Mouse (Mus musculus): ENCODE measurements around the gene Ubr3.
A peak's percentile ranks its signal among the peaks of the same experiment; 100 is the strongest.

The Ubr3 gene

DNA sequence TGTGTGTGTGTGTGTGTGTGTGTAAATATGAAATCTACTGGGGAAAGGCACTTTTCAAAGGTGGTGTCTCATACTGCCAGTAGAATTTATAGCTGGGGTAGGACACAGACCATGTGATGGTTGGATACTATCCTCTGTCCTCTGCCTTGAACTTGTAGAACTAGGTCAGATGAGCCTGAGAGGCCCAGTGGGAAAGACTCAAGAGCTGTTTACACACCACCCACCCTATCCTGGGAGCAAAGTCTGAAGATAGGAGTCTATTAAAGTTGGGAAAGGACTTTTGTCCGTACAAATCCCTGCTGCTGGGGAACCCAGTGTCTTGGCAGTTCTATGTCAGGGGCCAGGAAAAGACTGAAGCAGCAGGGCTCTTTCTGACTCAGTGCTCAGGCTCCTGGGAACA is 138.3 kb downstream of the Ubr3 start:
- no peak for DNase-seq

DNA sequence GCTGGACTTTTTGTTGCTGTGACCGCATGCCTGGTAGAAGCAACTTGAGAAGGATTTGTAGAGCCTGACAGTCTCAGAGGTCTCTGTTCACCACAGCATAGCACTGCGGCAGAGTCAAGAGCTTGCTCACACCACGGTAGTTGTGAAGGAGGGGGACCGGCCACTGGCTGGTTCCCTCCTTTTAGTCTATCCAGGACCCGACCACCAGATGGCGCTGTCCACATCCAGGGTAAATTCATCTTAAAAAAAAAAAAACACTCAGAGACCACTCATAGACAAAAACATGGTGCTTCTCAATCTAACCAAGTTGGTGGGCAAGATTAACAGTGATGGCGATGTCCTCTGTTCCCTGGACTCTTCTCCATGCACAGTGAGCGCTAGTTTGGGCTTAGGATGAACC is 140.2 kb downstream of the Ubr3 start:
- peak; percentile 43 for DNase-seq

DNA sequence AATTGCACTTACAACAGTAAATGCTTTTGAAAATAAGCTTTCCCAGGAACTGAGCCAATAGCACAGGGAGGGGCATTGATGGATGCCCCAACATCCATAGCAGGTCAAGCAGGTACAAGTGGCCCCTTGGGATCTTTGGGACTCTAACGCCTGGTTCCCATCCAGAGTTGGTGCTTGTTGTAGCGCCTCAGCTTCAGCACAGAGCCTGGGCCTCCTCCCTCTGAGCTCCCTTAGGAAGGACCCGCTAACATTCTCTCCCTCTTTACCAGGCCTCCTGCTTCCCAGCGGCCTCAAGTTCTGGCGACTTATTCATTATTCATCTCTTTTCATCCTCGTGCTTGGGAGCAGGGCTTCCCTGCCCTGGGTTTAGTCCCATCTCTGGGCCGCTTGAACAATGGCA is 141.7 kb downstream of the Ubr3 start, which contains the start of gene Myo3b:
Gene Myo3b, plus strand, starts transcription at position 375 of the 400 bp plus-strand sequence.
- no peak for DNase-seq

DNA sequence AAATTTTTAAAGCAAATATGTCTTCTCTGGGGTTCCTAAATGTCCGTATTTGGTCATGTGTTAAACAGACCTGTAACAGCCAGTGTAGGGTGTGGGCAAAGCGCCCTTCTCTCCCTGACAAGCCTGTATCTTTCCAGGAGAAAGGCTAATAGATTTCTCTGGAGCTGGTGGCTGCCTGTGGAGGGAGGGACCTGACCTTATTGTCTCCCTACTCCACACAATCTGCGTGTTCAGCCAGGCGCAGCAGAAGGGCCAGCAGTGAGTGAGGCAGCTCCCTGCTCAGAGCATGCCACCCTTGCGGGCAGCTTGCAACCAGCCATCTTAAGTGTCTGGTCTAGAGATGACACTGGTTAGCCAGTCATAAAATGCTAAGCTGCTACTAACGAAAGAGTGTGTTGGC is 147.4 kb downstream of the Ubr3 start:
- DNase-seq: no peak

DNA sequence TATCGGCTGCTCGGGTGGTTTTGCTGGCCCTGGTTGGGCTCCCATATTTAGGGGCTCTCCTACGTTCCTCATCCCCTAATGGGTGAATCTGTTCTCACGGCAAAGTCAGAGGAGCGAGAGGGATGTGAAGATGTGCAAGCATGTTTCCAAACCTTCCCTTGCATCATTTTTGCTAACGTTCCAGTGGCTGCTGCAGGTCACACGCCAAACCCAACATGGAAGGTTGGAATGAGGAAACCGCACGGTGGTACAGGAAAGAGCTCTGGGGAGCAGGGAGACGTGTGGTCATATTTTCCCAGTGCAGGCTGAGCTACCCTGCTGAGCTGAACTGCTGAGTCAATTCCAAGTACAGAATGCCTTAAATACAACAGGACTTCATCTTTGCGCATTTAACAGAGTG is 150.8 kb downstream of the Ubr3 start:
- DNase-seq: no peak

DNA sequence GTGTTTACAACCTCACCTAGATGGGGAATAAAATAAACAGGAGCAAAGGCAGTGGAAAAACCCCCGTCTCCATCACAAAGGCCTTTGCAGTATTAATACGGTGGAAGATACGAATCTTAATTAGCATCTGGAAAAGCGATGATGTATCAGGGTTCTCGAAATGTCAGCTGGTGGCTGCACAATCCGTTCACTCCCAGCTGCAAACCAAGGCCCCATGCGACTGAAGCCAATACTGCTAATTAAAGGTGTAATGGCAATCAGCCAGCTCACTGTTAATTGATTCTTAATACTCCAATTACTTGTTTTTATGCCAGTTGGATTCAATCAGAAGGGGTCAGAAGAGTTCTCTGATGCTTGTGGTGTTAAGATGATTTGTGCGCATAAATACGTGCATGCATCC is 156.8 kb downstream of the Ubr3 start:
- DNase-seq: no peak

DNA sequence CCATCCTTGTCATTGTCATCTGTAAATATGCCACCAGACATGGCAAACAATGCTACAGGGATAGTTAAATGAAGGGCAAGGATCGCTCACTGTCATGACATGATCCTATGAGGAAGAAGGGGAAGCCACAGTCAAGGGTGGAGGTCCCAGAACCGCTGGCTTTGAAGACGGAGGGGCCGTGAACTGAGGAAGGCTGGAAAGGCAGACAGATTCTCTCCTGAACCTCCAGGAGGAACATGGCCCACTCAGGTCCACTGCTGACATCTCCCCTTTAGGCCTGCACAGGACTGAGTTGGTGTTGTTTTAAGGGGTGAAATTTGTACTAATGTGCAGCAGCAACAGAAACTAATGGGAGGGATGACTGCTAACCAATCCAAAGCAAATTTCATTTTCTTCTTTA is 161.2 kb downstream of the Ubr3 start:
- DNase-seq: no peak

DNA sequence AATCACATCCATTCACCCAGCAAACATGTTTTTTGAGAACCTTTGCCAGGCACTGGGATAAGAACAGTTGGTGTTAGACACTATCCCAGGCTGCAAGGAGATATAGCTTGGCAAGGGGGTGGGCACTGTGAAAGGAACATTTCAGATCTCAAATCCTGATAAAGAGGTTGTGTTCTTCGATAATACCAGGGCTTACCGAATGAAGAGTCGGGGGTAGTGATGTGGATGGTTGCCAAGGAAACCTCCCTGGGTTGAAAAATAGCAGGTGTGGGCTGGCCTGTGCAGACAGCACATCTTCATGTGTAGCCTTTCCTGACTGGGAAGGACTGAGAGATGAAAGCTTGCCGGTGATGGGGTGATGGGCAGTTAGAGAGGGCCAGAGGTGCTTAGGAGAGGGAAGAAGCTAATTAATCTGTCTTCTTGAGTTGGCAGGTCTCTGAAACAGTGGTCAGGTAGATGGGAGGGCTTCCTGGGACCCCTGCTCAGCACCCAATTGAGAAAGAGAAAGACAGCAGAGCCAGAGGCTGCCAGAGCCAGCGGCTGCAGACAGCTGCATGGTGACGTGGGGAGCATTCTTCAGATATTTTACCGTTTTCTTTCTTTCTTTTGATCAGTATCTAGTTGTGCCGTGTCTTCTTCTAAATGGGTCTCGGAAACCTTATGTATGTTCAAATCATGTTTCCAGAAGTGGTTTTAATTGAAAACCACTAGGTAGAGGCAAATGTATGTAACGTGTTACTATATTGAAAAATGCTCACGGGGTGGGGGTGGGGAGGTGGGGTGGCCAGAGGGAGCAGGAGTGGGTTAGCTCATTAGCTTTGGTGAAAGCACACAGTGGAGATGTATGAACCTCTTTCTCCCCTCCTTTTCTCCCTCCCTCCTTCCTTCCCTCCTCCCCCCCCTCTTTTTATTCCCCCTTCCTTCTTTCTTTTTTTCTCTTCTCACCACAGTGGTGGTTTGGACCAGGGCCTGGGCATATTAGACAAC is 163.6 kb downstream of the Ubr3 start:
- DNase-seq: no peak

DNA sequence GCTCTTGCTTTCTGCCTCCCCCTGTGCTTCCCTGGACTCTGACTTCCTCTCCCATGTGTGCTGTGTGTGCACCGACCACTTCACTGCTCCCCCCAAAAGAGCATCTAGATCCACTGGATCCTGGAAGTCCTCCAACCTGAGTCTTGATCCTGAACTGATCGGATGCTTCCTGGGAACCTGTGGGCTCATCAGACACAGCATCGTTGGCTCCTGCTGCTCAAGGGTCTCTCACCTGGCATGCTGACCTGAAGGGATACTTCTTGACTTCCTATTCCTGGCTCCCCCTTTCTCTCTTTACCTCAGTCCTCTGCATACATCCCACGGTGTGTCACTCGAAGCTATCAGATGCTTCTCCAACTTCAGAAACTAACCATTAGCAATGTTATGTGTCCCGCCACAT is 168.1 kb downstream of the Ubr3 start:
- no peak for DNase-seq

DNA sequence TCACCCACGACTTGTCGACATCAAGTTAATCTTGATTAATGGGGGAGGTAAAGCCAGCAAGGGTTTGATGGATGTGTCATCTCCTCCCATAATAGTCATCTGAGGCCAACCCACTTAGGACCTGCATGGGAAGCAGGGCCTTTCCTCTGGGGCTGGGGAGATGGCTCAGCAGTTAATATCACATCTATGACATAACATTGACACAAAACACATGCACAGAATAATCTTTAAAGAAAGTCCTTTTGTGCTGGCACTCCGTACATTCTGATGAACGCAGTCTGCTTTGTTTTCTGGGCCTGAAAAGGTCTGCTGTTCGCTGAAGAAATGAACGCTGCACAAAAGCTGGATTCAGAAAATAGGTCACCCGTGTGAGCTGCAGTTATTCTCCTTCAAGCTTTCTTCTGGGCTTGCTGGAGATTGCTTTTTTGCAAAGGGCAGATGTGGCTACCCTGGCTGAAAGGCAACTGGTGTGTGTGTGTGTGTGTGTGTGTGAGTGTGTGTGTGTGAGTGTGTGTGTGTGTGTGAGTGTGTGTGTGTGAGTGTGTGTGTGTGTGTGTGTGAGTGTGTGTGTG is 168.8 kb downstream of the Ubr3 start:
- no peak for DNase-seq

DNA sequence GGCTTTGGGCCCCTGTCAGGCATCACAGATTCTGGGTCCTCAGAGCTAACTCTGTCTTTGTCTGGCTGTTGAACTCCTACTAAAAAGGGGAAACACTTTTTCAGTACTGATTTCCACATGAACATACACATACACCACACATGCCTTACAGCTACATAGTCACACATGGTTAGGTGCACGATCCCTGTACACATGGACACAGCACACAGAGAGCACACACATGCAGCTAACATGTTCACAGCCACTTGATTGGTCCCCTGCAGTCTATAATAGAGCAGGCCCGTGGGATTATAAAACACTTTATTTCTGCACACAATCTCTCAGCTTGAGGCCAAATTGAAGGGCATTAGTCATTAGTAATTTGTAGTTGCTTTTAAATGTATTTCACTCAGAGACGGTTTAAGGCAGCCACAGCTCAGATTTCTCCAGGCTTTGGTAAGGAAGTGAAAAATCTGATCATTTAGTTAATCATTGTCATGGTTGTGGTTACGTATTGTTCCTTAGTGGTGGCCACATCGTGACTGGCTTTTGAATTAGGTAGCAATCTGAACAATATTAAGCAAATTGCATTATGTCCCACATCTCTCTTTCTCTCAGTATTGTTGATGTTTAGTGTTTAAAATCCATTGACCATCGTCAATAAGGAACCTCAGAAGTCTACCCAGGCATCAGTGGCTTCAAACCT is 169.4 kb downstream of the Ubr3 start:
- no peak for DNase-seq

DNA sequence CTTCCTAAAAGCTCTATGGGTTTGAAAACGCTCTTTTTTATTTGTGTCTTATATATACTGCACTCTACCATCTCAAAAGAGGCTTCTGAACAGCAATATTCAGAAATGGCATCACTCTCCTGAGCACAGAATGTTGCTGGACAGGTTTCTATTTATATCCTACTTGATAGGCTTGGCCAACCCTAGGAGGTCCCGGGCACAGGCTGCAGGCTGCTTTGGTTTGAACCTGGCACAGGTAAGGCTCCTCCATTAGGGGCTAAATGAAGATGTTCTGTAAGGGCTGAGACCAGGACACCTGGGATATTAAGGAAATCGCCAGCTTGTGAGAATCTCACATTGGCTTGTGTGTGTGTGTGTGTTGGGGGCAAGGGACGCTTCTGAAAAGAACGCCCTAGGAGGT is 172.8 kb downstream of the Ubr3 start:
- DNase-seq: peak; percentile 52
